Mouse (Mus musculus) embryonic fibroblast, embryonic 13.5 days (primary cell): ENCODE data around the gene Areg. TPM values are rescaled to one million over a fixed set of nuclear protein-coding genes. Genes with fewer than 3 reads are reported as not detected.
A peak's percentile ranks its signal among the peaks of the same experiment; 100 is the strongest.

Source experiments
- H3K27ac ChIP-seq: 2 replicates; pipeline ENCODE4 v1.5.1; 2012; ENCODE audit warnings: low read length, control low read depth, inconsistent platforms; ENCODE audit not compliant: insufficient read depth
- H3K4me1 ChIP-seq: 2 replicates; pipeline ENCODE4 v1.6.1; 2011; ENCODE audit warnings: low read length; ENCODE audit not compliant: control insufficient read depth, insufficient read depth
- H3K4me3 ChIP-seq: 2 replicates; pipeline ENCODE4 v1.5.1; 2011; ENCODE audit warnings: mild to moderate bottlenecking, control low read depth, low read length; ENCODE audit not compliant: insufficient read depth
- CTCF ChIP-seq: IDR thresholded peaks from 2 replicates; pipeline ENCODE4 v1.5.1; 2011; ENCODE audit warnings: mild to moderate bottlenecking, control low read depth, low read length, moderate library complexity, borderline replicate concordance; ENCODE audit not compliant: insufficient read depth
- POLR2A ChIP-seq: IDR thresholded peaks from 2 replicates; pipeline ENCODE4 v1.6.1; 2011; ENCODE audit warnings: low read depth, mild to moderate bottlenecking, control low read depth, low read length, moderate library complexity
- polyA plus RNA-seq: library from polyadenylated mRNA; stranded (reverse); fragments of >200 nt; gene quantifications from 2 replicates; pipeline ENCODE4 v1.2.4, GENCODE M21; 2011; ENCODE audit warnings: low read depth; ENCODE audit not compliant: missing spikeins, insufficient read length

The Areg gene
- polyA plus RNA-seq = 1.1 and 2.5 TPM in 2 replicates

- Histone ChIP-seq H3K4me3 (peak within 1 kb of the TSS; percentile 55), H3K27ac (no peak within 1 kb of the TSS), H3K4me1 (peaks cover 6% of the 10 kb centered on the region; the same call in 1 of the 2 replicates)
- TF ChIP-seq CTCF = no peak
- TF ChIP-seq POLR2A = no peak
Observed at GRCm38 (mm10) chr5:91139446-91139873, at the start of gene Areg. Gene Areg, plus strand, starts transcription at chr5:91139599.

GRCm38 (mm10) chr5:91090301-91090700 is 49.1 kb upstream of the Areg start:
- Histone ChIP-seq H3K4me1 (no peaks in the 10 kb centered on the region), H3K4me3 (no peak overlapping the region), H3K27ac (no peak overlapping the region)
- TF ChIP-seq CTCF (no peak), POLR2A (no peak)

DNA sequence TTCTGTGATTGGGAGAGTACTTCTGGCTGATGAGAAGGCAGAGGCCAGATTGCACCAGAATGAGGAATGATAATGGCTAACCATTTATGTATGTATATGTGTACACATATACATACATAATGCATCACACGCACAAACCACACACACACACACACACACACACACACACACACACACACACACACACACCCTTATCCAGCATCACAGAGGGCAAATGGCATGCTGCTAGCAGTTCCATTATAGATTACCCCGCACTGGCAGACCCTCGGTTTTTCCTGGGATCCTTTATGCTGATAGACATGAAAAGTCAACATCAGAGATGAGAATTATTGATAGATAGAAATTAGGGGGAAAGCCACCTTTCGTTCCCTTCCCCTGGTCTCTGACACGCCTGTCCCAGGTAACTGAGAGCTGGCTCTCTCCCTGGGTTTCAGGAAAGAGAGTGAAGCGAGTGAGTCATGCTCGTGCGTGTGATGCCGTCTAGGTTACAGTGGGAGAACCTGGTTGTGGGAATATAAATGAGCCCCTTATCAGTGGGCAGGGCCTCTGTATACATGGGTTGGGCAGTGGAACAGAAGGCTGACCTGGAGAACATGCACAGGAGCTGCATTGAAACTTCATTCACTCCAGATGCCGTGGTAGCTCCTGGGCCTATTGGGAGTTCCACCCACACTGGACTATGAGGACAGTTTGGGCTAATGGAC is 41.3 kb upstream of the Areg start:
- no peak overlapping the region; the same call in 1 of the 2 replicates for H3K27ac ChIP-seq
- H3K4me1 ChIP-seq = peaks cover 2% of the 10 kb centered on the region; the same call in 1 of the 2 replicates
- no peak for TF ChIP-seq POLR2A
- no peak overlapping the region for H3K4me3 ChIP-seq

GRCm38 (mm10) chr5:91101742-91102141 is 37.7 kb upstream of the Areg start:
- Histone ChIP-seq H3K4me1 (peaks cover 2% of the 10 kb centered on the region; the same call in 1 of the 2 replicates), H3K4me3 (no peak overlapping the region), H3K27ac (peak overlapping the region; percentile 36; the same call in 1 of the 2 replicates)
- no peak for TF ChIP-seq POLR2A

DNA sequence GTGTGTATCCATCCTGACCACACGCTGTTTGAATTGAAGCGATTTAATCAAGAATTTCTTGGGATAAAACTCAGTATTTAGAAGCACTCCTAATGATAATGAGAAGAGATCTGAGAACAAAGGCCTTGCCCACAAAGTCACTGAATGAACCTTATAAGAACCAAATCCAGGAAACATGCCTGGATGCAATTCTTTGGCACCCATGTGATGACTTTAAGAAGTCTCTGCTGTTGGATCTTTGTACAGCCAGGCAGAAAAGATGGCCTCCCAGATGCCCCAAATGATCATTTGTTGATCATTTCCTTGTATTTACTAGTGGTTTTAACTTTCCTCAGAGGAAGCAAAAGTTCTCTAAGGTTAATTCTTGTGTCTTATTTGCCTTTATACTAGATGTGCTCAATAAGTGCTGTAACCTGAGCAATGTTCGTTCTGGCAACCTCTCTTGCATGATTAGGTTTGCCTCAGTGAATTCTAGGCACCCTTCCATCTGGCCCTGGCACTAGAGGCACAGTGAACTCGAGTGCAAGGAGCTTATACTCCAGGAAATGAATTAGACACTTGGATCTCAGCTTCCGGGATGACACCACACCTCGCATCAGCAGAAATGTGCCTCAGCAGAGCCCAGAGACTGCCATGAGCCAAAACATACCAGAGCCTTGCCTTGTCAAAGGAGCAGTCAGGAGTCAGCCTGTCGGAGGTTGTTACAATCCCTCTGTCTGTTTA is 35.3 kb upstream of the Areg start:
- peaks cover 2% of the 10 kb centered on the region; the same call in 1 of the 2 replicates for H3K4me1 ChIP-seq
- TF ChIP-seq CTCF (no peak), POLR2A (no peak)
- no peak overlapping the region for H3K27ac ChIP-seq
- H3K4me3 ChIP-seq = no peak overlapping the region

DNA sequence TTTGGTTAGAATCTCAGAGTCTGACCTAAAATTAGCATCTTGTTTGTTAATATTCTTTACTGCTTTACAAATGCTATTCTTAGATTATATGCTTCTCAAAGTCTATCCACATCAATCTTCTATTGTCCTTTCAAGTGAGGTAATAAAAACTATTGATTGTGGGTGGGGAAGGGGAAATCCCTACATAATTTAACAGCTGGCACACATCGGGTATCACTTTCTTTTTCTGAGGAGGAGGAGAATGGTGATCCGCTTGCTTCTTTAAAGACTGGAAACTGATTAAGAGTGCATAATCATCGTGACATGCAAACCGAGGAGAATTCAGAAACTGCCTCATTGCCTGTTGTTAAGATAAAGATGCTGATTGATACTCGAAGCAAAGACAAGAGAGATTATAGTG is 33.2 kb upstream of the Areg start:
- TF ChIP-seq POLR2A (no peak), CTCF (no peak)
- no peak overlapping the region for H3K4me3 ChIP-seq
- H3K4me1 ChIP-seq = peaks cover 4% of the 10 kb centered on the region
- H3K27ac ChIP-seq = no peak overlapping the region

DNA sequence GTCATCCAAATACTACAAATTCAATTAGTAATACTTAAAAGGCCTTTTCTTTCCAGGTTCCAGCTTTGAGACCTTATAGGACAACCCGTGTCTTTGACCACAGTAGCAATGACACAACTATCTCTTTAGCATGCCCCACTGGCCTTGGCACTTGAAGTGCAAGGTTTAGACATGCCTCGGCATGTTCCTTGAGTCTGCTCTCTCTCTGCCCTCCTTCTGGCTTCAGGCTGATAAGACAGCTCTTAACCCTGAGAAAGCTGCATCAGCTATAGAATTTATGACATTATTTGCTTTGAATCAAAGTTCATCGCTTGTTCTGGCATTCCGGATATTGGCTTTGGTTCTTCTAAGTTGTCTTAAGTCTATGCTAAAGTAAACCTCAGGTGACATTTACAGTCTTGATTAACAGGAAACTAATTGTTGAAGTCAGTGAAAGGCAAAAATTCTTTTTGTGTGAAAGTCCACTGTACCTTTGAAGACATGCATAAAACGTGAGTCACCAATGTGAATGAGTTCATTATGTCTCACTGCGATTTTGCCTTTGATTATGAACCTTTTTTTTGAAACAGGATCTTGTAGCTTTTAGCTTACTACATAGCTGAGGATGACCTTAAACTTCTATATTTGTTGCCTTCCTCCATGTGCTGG is 29.3 kb upstream of the Areg start:
- peak overlapping the region; percentile 94 for H3K27ac ChIP-seq

DNA sequence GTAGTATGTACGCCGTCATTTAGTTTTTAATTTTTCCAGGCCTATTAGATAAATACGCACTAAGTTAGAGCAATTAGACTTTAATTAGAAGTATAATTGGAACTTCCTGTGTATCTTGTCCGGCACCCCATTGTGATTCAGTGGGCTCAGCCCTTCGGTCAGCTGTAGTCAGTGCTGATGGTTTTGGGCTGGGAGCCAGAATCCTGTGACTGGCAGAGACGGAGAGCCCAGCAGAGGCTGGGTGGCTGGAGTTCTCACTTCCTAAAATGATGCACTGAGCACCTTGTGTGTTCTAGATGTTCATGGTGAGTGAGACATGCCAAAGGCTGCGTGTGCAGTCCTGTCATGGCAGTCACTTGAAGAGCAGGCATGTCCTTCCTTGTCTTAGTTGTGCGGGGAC is 28.4 kb upstream of the Areg start:
- H3K4me3 ChIP-seq = no peak overlapping the region
- no peak for TF ChIP-seq POLR2A
- no peak for TF ChIP-seq CTCF
- peak overlapping the region; percentile 94; the same call in 1 of the 2 replicates for H3K27ac ChIP-seq
- H3K4me1 ChIP-seq = peaks cover 4% of the 10 kb centered on the region; the same call in 1 of the 2 replicates

More for the DNA sequence above, 29.3 kb upstream of the Areg start:
- TF ChIP-seq POLR2A (no peak), CTCF (no peak)
- Histone ChIP-seq H3K4me3 (no peak overlapping the region), H3K4me1 (peaks cover 4% of the 10 kb centered on the region; the same call in 1 of the 2 replicates)

- no peak overlapping the region for H3K27ac ChIP-seq
- TF ChIP-seq POLR2A = no peak
- TF ChIP-seq CTCF = no peak
- no peak overlapping the region for H3K4me3 ChIP-seq
- peaks cover 4% of the 10 kb centered on the region; the same call in 1 of the 2 replicates for H3K4me1 ChIP-seq
Observed at GRCm38 (mm10) chr5:91113967-91114366, 25.4 kb upstream of the Areg start.
